Mouse (Mus musculus) cerebellum, adult 11 months (tissue): ENCODE data around the gene Egfl7.

Experiments
- DNase-seq: peaks from one replicate; pipeline ENCODE4 v3.0.0; 2022

The Egfl7 gene

DNA sequence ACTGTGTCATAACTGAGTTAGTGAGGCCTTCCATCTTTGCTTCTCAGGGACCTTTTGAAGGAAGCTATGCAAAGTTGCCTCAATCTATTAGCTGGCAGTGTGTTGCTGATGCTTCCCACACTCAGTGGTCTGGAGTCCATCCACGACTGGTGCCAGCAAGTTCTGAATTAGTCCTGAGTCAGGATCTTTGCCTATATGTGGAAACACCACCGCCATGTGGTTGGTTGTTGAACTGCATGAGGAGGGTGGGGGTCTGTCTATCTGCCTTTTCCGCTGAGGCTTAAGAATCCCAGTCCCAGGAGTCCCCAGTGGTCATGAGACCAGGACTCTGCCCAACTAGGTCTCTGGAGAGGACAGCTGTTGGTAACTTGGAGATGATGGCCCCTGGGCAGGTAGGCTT, 9.8 kb upstream of the Egfl7 start:
- no peak for DNase-seq

GRCm38 (mm10) chr2:26571400-26571799, 8.4 kb upstream of the Egfl7 start:
- DNase-seq: no peak

DNA sequence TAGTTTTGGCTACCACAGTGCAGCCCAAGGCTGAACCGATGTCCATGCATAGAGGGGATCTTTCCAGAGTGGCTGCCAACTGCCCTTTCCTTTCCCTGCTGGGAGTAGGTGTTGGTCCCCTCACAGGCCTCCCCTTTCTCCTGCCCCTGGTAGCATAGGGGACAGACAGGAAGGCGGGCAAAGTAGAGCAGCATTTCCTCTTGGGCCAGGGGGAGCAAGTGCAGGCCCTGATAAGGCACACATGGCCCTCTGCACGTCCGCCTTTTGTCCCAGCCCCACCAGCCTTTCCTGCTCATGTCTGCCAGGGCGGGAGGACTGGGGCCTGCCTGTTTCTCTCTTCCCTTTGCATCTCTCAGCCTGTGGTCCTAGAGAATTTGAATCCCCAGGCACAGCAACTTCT, 8.0 kb upstream of the Egfl7 start:
- DNase-seq: no peak

- no peak for DNase-seq
Measured at GRCm38 (mm10) chr2:26573396-26573795, 6.4 kb upstream of the Egfl7 start.

DNA sequence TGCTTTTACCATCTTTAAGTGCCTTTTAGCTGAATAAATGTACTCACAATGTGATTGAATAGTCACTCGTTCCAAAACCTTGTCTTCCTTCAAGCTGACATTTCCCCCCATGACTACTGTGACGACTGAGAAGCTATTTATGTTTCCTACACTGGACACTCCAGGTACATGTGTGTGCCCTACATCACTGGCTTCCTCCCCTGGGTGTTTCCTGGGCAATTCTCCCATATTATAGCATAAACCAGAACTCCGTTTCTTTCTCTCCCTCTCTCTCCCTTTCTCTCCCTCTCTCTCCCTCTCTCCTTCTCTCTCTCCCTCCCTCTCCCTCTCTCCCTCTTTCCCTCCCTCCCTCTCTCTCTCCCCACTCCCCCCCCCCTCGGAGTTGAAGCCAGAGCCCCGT, 6.0 kb upstream of the Egfl7 start:
- DNase-seq: no peak

DNA sequence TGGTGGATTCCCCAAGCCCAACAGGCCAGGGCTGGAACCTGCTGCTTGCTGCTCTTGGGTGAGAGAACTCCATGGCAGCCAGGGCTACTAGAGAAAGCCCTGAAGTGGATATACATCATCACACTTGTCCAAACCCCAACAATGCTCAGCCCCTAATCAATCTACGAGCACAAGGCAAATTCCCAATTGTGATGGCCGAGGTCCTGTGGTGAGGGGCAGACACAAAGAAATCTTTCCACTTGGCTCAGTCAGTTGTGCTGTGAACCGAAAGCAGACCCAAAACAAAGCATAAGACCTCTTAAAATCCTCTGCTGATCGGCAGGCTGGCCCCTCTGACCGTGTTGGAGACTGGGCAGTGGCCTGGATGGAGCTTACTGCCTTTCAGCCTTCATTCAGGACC, 5.0 kb upstream of the Egfl7 start:
- DNase-seq: no peak

DNA sequence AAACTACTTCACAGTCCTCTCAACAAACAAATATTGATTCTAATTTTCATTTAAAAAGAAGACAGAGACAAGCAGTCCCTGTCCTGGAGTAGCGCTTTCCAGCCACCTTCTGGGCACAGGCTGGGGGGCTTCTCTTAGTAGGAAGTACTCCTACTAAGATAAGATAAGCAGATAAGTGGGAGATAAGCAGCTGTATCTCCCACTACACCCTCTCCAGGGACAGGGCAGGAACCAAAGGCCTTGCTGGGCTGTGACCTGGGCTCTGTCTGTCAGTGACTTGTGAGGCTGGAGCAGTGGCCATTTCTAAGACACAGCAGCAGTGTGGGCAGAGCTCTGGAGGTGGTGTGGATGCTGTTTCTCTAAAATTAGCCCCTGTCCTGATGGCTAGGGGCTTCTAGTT, 4.4 kb upstream of the Egfl7 start:
- DNase-seq: no peak

- no peak for DNase-seq
Measured at GRCm38 (mm10) chr2:26575865-26576264, 3.9 kb upstream of the Egfl7 start.

DNA sequence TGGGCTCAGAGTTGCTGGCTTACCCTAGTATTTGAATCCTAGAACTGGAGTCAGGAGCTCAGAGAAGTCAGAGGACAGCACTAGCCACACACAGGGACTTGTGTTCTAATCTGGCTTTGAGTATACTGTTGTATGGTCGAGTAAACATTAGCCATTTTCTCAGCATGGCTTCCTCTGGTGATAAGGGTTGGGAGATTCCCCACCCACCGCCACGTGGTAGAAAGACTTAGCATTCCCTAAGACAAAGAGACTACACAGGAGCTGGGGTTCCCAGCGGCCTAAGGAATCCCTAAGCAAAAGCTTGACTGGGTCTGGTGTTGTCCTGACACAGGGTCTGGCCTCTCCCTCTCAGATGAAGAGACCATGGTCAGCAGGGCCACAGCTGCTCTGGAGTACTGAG, 3.4 kb upstream of the Egfl7 start:
- DNase-seq: no peak

GRCm38 (mm10) chr2:26578369-26578768, 1.4 kb upstream of the Egfl7 start:
- DNase-seq: no peak

DNA sequence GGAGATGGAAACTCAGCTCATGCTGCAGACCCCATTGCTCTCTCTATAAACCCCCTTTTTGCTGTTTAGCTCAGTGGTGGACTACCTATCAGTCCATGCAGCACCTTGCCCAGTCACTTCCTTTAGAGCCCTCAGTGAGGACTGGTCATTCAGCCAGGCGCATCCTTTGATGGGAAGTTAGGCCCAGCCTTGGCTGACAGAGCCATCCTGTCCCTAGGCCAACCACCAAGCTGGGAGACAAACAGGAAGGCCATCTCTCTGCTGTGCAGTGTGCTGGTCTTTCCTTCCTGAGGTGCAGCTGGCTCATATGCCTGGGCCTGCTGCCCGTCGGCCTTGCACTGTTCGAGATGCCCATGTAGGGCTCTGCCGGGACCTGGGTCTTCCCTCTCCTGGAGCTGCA, 937 bp downstream of the Egfl7 start:
- DNase-seq: no peak

GRCm38 (mm10) chr2:26582203-26582602, 2.4 kb downstream of the Egfl7 start:
- DNase-seq: no peak

GRCm38 (mm10) chr2:26582741-26583140, 2.9 kb downstream of the Egfl7 start:
- DNase-seq: no peak

DNA sequence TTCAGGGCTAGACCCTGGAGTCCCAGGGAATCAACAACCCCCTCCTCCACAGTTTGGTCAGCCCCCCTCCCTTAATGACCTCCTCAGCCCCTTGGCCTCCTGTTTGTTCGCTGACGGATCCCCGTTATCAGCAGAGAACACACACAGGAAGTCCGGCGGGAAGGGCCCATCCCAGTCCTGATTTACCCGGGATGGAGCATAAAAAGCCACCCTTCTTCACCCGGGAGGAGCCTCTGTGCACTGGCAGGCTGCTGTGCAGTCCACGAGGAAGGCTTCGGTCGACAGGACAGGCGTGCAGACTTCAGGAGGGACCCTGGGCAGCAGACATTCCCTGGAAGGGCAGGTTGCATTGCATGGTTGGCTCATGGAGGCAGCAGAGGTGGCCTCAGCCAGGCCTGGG, 3.8 kb downstream of the Egfl7 start:
- DNase-seq: no peak

GRCm38 (mm10) chr2:26585713-26586112, 5.9 kb downstream of the Egfl7 start:
- no peak for DNase-seq

- DNase-seq: peak; percentile 51
Measured at GRCm38 (mm10) chr2:26586294-26587043, 6.7 kb downstream of the Egfl7 start, which contains the start of gene Gm20532. Gm20532 (plus strand) TSS chr2:26586639.

DNA sequence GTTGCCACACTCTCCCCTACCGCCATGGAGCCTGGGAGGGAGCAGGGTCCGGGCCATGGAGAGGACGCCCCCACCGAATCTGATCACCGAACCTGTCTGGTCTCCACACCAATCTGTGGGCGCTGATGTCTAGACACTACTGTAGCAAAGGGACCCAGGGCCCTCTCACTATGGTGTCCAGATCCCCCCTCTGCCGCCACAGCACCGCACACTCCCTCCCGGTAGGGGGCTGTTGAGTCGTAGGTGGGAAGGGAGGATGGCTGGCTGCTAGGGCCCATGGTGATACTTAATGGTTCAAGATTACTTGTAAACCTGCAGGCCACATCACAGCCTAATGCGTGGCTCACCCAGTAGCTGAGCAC, 7.2 kb downstream of the Egfl7 start:
- no peak for DNase-seq

DNA sequence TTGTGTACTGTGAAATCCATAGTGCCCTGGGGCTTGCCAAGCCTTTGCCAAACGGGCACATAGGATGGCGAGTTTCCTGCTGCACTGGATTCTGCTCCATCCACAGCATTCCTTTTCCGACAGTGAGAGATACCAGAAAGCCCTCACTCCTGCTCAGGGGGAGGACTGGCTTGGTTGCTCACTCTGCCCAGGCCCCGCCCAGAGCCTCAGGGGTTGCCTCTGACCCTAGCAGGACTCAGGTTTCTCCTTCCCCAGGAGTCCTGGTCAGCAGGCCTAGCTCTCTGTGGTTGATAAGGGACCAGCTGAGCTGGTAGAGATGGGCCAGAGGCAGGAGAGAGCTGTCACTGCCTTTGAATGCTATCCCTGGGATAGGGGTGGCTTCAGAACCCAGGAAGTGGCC, 8.8 kb downstream of the Egfl7 start:
- no peak for DNase-seq

- no peak for DNase-seq
Measured at GRCm38 (mm10) chr2:26589284-26589683, 9.5 kb downstream of the Egfl7 start.

DNA sequence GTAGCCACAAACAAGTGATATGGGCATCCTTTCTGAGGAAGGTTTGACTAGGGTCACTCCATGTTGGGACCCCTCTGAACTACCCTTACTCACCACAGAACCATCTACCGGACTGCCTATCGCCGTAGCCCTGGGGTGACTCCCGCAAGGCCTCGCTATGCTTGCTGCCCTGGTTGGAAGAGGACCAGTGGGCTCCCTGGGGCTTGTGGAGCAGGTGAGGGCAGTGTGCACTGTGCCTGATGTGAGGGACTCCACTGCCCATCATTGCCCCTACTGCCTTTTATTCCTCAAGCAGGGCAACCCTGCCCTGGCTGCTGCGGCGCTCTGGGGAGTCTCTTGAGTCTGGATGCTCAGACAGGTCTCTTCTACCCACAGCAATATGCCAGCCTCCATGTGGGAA, 10.5 kb downstream of the Egfl7 start:
- no peak for DNase-seq

GRCm38 (mm10) chr2:26590962-26591361, 11.1 kb downstream of the Egfl7 start:
- no peak for DNase-seq

DNA sequence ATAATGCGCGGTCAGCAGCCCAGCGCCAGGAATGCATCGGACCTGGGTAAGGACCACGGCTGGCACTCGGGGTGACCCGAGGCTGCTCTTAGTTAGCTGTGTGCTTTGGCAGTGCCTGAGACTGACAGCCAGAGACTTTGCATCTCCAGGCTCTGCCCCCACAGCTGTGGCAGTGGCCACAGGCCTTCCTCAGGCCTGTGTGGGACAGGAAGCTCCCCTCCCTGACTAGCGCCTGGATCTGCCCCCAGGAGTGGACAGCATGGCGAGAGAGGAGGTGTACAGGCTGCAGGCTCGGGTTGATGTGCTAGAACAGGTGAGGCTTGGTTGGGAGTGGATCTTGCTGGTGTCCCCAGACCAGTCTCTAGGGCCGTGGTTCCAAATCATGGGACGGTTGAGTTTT, 11.6 kb downstream of the Egfl7 start:
- no peak for DNase-seq

DNA sequence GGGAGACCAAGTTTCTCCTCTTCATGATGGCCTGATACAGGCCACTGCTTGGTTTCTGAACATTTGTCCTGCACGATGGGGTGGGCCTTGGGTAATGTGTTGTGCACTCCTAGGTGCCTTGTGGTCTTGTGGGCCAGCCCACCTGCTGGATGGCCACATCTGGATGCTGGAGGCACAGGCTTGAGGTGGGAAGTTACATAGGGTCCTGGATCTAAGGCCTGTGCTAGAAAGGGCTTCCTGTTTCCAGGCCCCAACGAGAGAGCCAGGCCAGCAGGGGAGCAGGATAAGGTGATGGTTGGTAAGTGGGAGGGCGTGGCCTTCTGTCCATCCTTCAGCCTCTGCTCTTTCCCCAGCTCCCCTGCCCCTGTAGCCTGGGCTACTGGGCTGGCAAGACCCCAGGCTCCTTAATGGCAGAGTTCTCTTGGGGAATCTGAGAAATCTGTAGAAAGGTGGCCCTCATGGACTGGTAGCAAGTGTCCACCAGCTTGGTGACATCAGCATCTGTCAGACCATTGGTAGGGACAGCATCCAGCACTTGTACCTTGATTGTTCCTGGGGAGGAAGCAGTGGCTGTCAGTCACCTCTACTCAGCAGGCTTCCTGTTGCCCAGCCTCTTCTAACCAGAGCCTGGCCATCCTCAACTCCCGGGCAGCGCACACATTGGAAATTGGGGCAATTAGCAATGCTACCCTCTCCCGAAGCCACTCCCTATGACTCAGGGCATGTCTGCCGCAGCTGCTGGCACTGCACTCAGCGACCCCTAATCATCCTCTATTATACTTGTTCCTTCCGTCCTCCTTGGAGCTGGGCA, 13.6 kb downstream of the Egfl7 start:
- no peak for DNase-seq

- DNase-seq: no peak
Measured at GRCm38 (mm10) chr2:26594022-26594346, 14.2 kb downstream of the Egfl7 start.

DNA sequence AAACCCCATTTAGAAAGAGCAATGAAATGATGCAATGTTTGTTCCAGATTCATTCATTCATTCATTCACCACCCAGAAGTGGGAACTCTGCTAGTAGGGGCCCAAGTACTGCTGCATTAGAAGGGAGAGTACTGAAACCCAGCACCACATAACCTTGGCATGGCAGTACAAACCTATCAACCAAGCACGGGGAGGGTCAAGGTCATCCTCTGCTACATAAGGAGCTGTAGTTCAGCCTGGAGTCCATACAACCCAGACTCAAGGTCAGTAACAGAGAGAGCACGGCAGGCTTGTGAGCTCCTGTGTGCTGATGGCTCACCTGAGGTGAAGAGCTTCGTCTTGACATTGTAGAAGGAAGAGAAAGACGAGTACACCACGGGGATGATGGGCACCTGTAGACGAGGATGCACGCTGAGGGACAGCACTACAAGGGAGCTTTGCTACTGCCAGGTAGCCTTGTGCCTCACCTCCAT, 14.7 kb downstream of the Egfl7 start:
- no peak for DNase-seq
